Mouse (Mus musculus) colon, adult 2 months (tissue): ENCODE results near the gene Inka2. TPM values are rescaled to one million over a fixed set of nuclear protein-coding genes. Genes with fewer than 3 reads are reported as not detected.

Source experiments
- polyA plus RNA-seq: library from polyadenylated mRNA; depleted of rRNA; stranded (reverse); fragments of >200 nt; gene quantifications from 2 replicates; pipeline ENCODE4 v1.2.3, GENCODE M21; 2012; rRNA removed

The Inka2 gene
- polyA plus RNA-seq = 2.2 and 2.3 TPM in 2 replicates

DNA sequence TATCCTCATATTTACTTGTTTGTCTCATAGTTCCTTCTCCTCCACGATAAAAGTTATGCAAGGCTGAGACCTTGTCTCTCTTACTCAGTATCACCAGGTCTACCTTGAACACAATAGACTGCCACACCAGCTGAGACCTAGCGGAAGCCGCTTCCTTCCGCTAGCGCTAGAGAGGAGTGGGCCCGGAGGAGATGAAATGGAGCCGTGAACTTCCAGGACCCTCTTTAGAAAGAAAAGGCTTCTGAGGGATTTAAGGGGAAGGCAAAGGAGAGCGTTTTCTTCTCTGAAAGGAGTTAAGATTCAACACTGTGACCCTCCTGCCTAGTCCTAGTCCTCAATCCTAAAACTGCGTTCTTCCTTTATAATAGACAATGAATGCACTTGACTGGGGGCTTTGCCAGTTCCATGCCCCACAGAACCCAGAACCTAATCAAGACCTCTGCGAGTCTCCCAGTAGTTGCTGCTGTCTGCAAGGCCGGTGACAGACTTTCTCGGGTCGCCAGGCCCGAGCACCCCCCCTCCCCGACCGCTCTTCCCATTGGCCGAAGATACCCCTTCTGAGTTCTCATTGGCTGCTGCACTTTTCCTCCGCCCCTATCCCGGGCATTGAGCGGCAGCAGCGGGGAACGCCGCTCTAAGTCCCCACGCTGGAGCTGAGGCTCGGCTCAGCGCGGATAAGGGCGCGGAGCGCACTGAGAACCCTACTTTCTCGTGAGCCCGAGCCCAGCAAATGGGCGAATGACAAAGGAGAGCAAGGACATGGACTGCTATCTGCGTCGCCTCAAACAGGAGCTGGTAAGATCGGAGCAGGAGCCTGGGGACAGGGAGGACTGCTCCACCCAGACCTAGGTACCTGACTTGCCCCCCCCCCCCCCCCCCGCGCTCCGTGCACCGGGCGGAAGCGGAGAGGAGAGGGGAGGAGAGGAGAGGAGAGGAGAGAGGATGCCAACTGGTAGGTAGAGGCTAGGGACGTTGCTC lies at the start of gene Inka2:
Inka2 (plus strand) TSS at position 569 of the 978 bp plus-strand sequence.

DNA sequence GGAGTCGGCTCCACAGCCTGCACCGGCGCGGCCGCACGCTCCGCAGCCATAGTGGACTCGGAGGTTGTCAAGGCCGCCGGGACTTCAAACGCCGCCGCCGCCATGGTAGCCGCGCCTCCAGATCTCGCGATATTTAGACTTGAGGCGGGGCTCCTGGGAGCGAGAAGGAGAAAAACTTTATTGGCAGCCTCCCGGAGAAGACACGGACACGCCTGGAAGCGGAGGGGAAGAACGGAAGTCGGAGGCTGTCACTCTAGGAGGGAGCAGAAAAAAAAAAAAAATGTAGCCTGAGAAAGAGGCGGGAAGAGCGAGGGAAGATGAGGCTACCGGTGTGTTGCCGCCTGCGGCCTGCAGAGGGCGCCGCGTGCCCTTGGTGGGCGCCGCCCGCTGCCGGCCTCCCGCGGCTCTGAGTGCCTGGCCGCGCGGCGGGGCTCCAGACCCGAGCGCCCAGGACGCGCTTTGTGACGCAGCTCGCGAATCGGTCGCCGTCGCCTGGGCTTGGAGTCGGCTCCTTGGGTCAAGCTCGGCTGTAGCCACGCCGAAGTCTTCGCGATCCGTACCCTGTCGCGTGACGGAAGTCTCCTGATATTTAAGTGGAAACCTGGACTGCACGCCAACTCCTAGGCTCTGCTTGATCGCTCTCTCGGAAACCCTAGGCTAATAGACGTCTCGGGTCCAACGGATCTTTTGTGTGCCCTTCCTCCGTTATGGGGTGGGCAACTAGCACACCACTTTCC lies 16.9 kb upstream of the Inka2 start, which contains the start of gene Ddx20:
Ddx20 (minus strand) TSS at position 251 of the 737 bp plus-strand sequence.

Other genes starting within 250 kb of the Inka2 start
- gene Ddx20, start 17.0 kb upstream of the Inka2 start, polyA plus RNA-seq = 17.1 and 27.4 TPM in 2 replicates
- 2.4 and 4.9 TPM in 2 replicates for gene Rap1a, start 96.7 kb downstream of the Inka2 start, polyA plus RNA-seq
- gene Adora3, start 166.3 kb downstream of the Inka2 start, polyA plus RNA-seq = 0.45 and 0.51 TPM in 2 replicates
- gene Tmigd3, start 166.3 kb downstream of the Inka2 start, polyA plus RNA-seq = 0.27 and 0.87 TPM in 2 replicates
- 0.37 and 0.62 TPM in 2 replicates for gene I830077J02Rik, start 228.1 kb downstream of the Inka2 start, polyA plus RNA-seq